Mouse (Mus musculus) natural killer cell, adult 2 months (primary cell): ENCODE results near the gene BC025920.

Experiments
- DNase-seq, 2 experiments: peaks; one replicate each; pipeline ENCODE4 v3.0.0; 2022; ENCODE audit warnings: low spot score in 2 of 2

Gene BC025920

GRCm38 (mm10) chr10:81605974-81606751, at the start of gene BC025920:
TSS of gene BC025920 (plus strand) at chr10:81606270.
- peak; percentile 91 for DNase-seq

GRCm38 (mm10) chr10:81556282-81556681, 49.8 kb upstream of the BC025920 start:
- no peak for DNase-seq

GRCm38 (mm10) chr10:81557491-81557890, 48.6 kb upstream of the BC025920 start:
- no peak for DNase-seq

GRCm38 (mm10) chr10:81559163-81559626, 46.9 kb upstream of the BC025920 start, which contains the start of gene Aes:
TSS of gene Aes (plus strand) at chr10:81559488.
- DNase-seq, result peak in 1 of 2 experiments; percentile 64

- DNase-seq, result peak in 1 of 2 experiments; percentile 46
Observed at GRCm38 (mm10) chr10:81559627-81560539, 46.2 kb upstream of the BC025920 start.

GRCm38 (mm10) chr10:81560719-81561459, 45.2 kb upstream of the BC025920 start:
- DNase-seq, result peak; percentile 61 to 74

- no peak for DNase-seq
Observed at GRCm38 (mm10) chr10:81562411-81562810, 43.7 kb upstream of the BC025920 start.

- no peak for DNase-seq
Observed at GRCm38 (mm10) chr10:81563481-81563880, 42.6 kb upstream of the BC025920 start.

- peak; percentile 70 to 79 for DNase-seq
Observed at GRCm38 (mm10) chr10:81564216-81564615, 41.9 kb upstream of the BC025920 start.

GRCm38 (mm10) chr10:81564734-81565133, 41.3 kb upstream of the BC025920 start:
- DNase-seq, result peak in 1 of 2 experiments; percentile 60

GRCm38 (mm10) chr10:81565257-81566228, 40.5 kb upstream of the BC025920 start:
- no peak for DNase-seq

GRCm38 (mm10) chr10:81568381-81569191, 37.5 kb upstream of the BC025920 start:
- DNase-seq, result no peak

GRCm38 (mm10) chr10:81569507-81570237, 36.4 kb upstream of the BC025920 start:
- DNase-seq, result no peak

- DNase-seq, result no peak
Observed at GRCm38 (mm10) chr10:81570238-81570800, 35.8 kb upstream of the BC025920 start.

GRCm38 (mm10) chr10:81570831-81571500, 35.1 kb upstream of the BC025920 start:
- DNase-seq, result peak; percentile 26 to 69

- DNase-seq, result peak; percentile 64 to 91
Observed at GRCm38 (mm10) chr10:81571501-81571876, 34.6 kb upstream of the BC025920 start.

- no peak for DNase-seq
Observed at GRCm38 (mm10) chr10:81572133-81572671, 33.9 kb upstream of the BC025920 start.

- DNase-seq, result no peak
Observed at GRCm38 (mm10) chr10:81572975-81573374, 33.1 kb upstream of the BC025920 start.
